Mouse (Mus musculus) ovary, postnatal 36 days (tissue): Measurements from ENCODE around the gene Ccdc97.

Experiments
- DNase-seq: peaks from one replicate; pipeline ENCODE4 v3.0.0; 2022; ENCODE audit warnings: low spot score, mixed read lengths

Ccdc97 gene

DNA sequence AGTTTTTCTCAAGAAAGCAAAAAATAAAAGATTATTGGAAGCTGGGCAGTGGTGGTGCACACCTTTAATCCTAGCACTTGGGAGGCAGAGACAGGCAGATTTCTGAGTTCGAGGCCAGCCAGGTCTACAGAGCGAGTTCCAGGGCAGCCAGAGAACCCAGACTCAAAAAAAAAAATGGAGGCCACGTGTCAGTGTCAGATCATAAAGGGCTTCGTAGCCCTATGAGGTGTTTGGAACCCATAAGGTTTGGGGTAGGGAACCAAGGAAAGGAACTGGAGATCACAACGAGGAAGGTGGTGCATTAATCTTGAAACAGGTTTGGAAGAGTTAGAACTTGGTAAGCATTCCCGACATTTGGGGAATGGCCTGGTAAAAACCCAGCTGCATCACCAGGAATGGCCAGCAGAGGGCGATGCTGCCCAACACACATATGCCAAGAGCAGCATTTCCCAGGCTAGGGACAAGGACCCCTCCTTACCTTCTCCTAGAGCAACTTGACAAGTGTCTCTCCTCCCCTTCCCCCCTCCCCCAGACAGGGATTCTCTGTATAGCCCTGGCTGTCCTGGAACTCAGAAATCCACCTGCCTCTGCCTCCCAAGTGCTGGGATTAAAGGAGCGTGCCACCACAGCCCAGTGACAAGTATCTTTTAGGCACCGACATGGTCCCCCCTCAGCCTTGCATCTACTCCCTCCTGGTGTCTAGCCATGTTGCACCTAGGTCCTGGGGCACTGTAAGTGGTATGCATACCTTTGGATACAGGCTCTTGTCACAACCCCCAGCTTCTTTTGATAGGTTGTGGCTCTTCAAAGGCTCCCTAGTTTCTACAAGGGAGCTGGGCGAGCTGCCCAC, 1.1 kb upstream of the Ccdc97 start:
- DNase-seq: peak; percentile 75

- no peak for DNase-seq
Observed at GRCm38 (mm10) chr7:25717478-25717877, 1.4 kb downstream of the Ccdc97 start.

- DNase-seq: no peak
Observed at GRCm38 (mm10) chr7:25715731-25716271, 3.1 kb downstream of the Ccdc97 start.

DNA sequence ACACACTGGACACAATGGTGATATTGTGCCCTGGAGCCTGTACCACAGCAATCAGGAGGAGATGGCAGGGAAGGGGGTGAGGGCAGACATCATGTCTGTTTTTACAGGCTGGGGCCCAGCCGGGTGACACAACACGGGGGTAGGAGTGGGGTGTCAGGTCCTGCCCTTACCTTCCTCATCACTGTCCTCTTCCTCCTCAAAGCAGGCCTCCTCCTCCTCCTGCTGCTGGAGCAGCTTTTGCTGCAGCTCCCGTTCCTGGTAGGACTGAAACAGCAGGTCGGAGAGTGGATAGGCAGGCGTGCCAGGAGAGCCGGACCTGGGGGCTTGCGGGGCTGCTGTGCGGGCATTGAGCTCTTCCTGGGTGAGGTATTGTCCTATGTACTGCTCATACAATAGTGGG, 4.3 kb downstream of the Ccdc97 start:
- DNase-seq: no peak

- DNase-seq: no peak
Observed at GRCm38 (mm10) chr7:25712801-25713200, 6.1 kb downstream of the Ccdc97 start.

DNA sequence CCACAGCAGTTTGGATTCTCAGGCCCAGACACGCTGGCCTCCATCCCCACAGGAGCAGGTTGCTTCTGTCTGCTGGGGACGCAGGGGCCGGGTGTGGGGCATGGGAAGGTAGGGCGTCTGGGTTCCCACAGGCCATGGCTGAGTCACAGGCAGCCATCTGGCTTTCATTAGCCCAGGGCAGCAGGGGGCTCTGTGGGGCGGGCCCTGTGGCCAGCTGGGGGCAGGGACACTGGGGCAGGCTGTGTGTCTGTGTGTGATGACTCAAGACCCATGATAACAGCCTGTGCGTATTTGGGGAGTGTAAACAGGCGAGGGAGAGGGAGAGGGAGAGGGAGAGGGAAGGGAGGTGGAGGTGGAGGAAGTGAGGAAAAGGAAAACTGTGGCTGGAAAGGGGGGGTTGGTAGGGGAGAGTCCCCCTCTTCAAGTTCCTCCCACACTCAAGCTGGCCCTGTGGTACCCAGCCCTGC, 7.1 kb downstream of the Ccdc97 start:
- DNase-seq: peak; percentile 50

DNA sequence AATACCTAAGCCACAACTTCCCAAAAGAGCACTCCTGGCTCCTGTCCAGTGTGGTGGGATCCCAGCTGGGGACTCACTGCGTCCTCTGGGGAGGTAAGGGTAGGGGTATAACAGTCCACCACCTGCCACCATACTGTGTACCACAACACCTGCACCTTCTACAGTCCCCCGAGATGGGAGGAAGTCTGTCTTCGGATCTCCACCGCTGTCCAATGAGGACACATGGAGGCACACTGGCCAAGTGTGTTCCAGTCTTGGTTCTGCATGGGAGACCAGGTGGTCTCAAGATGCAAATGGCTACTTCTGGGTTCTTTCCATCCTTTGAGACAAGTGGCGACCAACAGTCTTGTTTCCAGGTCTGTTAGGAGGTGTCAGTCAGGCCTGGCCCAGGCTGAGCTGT, 7.7 kb downstream of the Ccdc97 start:
- no peak for DNase-seq

GRCm38 (mm10) chr7:25710519-25711130, 8.3 kb downstream of the Ccdc97 start:
- DNase-seq: no peak

GRCm38 (mm10) chr7:25709961-25710360, 8.9 kb downstream of the Ccdc97 start:
- DNase-seq: peak; percentile 51

DNA sequence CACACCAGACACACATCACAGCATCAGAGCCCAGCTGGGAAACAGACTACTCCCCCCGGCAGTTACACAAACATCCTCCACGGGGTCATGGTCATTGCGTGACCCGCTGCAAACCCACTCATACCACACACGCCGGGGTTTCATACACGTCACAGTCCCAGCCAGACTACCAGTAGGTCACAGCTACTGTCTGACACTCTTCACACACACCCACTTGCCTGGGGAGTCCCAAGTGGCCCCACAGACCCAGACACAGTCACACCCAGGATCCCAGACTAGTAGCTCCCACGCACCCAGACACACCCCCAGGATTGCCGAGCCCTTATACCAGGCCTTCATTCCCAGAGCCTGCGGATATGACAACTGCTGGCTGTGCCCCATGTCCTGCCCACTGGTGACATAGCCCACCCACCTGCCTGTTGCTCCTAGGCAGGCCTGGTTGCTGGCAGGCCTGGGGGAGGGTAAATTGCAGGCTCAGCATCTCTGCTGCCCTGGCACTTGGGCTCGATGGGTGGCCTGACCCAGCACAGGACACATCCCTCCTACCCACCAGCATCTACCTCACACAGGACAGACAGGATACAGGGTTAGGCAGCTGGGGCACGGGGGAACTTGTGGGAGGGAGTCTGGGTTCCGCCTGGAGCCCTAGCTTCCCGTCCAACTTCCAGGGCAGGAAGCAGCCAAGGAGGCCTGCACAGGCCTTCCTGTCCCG, 11.2 kb downstream of the Ccdc97 start:
- DNase-seq: no peak

- no peak for DNase-seq
Observed at GRCm38 (mm10) chr7:25706578-25707170, 12.2 kb downstream of the Ccdc97 start.

- no peak for DNase-seq
Observed at GRCm38 (mm10) chr7:25705801-25706251, 13.1 kb downstream of the Ccdc97 start.

DNA sequence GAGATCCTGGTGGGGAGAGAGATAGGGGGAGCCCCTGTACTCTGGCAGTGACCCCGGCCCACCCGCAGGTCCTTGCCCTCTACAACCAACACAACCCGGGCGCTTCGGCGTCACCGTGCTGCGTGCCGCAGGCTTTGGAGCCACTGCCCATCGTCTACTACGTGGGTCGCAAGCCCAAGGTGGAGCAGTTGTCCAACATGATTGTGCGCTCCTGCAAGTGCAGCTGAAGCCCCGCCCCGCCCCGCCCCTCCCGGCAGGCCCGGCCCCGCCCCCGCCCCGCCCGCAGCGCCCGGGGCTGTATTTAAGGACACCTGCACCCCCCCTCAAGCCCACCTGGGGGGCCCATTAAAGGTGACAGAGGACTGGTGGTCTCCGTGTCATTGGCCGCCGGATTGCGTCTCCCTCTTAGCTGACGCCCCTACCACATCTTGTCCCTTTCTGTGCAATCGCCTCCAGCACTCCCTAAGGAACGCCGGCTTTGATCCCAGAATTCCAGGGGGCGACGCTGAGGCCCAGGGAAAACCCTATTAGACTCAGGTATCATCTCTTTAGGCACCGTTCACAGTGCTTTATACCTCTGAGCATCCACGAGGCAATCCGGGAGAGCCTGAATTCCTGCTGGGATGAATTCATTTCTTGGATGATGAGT, 14.0 kb downstream of the Ccdc97 start:
- no peak for DNase-seq

- DNase-seq: no peak
Observed at GRCm38 (mm10) chr7:25703793-25704494, 14.9 kb downstream of the Ccdc97 start.

DNA sequence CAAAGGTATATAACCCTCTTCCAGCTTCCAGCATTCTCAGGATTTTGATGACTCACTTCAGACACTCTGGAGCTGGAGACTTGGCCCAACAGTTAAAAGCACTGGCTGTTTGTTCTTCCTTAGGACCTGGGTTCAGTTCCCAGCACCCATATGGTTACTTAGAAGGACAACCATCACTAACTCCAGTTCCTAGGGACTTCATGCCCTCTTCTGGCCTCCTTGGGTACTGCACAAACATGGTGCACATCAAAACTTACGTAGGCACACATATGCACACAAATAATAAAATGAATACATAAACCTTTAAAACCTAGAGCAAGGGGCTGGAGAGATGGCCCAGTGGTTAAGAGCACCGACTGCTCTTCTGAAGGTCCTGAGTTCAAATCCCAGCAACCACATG, 16.5 kb downstream of the Ccdc97 start:
- no peak for DNase-seq

GRCm38 (mm10) chr7:25700732-25701131, 18.2 kb downstream of the Ccdc97 start:
- DNase-seq: no peak

DNA sequence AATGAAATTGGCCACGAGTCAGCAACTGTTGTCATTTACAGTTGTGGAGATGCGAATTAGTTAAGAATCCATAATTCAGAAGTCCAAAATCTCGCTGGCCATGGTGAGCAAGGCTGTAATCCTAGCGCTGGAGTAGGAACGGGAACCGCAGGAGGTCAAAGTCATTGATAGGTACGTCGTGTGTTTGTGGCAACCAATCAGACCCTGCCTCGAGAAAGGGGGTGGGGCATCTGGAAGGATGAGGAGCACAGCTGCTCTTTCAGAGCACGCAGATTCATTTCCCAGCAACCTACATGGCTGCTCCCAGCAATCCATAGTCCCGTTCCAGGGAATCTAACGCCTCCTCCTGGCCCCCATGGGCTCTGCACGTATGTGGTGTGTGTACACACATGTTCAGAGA, 19.0 kb downstream of the Ccdc97 start:
- DNase-seq: no peak

DNA sequence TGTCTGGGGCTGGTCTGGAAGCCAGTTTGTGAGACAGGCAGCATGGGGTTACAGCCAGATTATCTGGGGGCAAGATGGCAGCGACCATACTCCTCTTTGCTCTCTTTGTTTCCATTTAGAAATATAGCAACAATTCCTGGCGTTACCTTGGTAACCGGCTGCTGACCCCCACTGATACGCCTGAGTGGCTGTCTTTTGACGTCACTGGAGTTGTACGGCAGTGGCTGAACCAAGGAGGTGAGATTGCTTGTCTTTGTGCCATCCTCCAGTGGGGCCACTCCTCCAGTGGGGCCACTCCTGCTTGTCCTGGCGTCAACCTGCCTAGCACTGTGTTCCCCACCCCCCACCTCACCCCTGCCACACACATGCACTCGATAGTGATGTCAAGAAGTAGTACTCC, 24.8 kb downstream of the Ccdc97 start:
- DNase-seq: no peak

DNA sequence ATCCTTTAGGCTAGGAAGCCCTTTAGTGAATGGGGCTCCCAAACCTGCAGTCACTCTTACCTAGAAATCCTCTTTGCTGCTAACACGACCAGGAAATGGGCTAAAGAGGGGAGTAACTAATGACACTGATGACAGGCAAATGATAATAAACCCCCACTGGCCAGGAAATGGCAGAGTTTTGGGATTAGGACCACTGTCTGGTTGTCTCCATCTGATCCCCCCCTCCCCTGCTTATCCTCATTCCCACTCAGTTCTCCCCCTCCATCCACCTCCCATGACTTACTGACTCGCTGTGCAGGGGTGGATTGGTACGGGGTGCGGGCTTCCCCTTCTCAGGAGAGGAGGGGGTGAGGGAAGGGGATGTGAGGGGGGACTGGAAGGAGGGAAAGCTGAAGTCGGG, 28.8 kb downstream of the Ccdc97 start:
- DNase-seq: no peak

GRCm38 (mm10) chr7:25689603-25690021, 29.3 kb downstream of the Ccdc97 start:
- no peak for DNase-seq
